Mouse (Mus musculus) thymus, postnatal 14 days (tissue): ENCODE results near the gene Rbm28.

Experiments
- DNase-seq: peaks from one replicate; pipeline ENCODE4 v3.0.0; 2021

Gene Rbm28

GRCm38 (mm10) chr6:29164314-29165244 lies at the start of gene Rbm28:
TSS of gene Rbm28 (minus strand) at chr6:29165006.
- DNase-seq, result peak; percentile 92

GRCm38 (mm10) chr6:29214245-29214644 lies 49.4 kb upstream of the Rbm28 start:
- DNase-seq, result peak; percentile 40

GRCm38 (mm10) chr6:29213436-29213835 lies 48.6 kb upstream of the Rbm28 start:
- peak; percentile 33 for DNase-seq

GRCm38 (mm10) chr6:29211806-29212492 lies 47.1 kb upstream of the Rbm28 start:
- peak; percentile 92 for DNase-seq

GRCm38 (mm10) chr6:29211146-29211545 lies 46.3 kb upstream of the Rbm28 start:
- no peak for DNase-seq

- DNase-seq, result no peak
Observed at GRCm38 (mm10) chr6:29210231-29210936, 45.6 kb upstream of the Rbm28 start.

- DNase-seq, result no peak
Observed at GRCm38 (mm10) chr6:29208178-29208577, 43.4 kb upstream of the Rbm28 start.

- DNase-seq, result no peak
Observed at GRCm38 (mm10) chr6:29207017-29207416, 42.2 kb upstream of the Rbm28 start.

GRCm38 (mm10) chr6:29206006-29206405 lies 41.2 kb upstream of the Rbm28 start:
- no peak for DNase-seq

GRCm38 (mm10) chr6:29204932-29205614 lies 40.3 kb upstream of the Rbm28 start:
- DNase-seq, result peak; percentile 64

GRCm38 (mm10) chr6:29203861-29204585 lies 39.2 kb upstream of the Rbm28 start:
- no peak for DNase-seq

- DNase-seq, result no peak
Observed at GRCm38 (mm10) chr6:29203096-29203495, 38.3 kb upstream of the Rbm28 start.

- DNase-seq, result no peak
Observed at GRCm38 (mm10) chr6:29201988-29202387, 37.2 kb upstream of the Rbm28 start.

- no peak for DNase-seq
Observed at GRCm38 (mm10) chr6:29201341-29201740, 36.5 kb upstream of the Rbm28 start.

- no peak for DNase-seq
Observed at GRCm38 (mm10) chr6:29200496-29200895, 35.7 kb upstream of the Rbm28 start.

- no peak for DNase-seq
Observed at GRCm38 (mm10) chr6:29199223-29199855, 34.5 kb upstream of the Rbm28 start.

- DNase-seq, result peak; percentile 87
Observed at GRCm38 (mm10) chr6:29198309-29199222, 33.8 kb upstream of the Rbm28 start.

- no peak for DNase-seq
Observed at GRCm38 (mm10) chr6:29195846-29196698, 31.3 kb upstream of the Rbm28 start.

- DNase-seq, result no peak
Observed at GRCm38 (mm10) chr6:29195146-29195545, 30.3 kb upstream of the Rbm28 start.
